12 mouse cellular contexts compared by ENCODE assay signal in the genomic region with DNA sequence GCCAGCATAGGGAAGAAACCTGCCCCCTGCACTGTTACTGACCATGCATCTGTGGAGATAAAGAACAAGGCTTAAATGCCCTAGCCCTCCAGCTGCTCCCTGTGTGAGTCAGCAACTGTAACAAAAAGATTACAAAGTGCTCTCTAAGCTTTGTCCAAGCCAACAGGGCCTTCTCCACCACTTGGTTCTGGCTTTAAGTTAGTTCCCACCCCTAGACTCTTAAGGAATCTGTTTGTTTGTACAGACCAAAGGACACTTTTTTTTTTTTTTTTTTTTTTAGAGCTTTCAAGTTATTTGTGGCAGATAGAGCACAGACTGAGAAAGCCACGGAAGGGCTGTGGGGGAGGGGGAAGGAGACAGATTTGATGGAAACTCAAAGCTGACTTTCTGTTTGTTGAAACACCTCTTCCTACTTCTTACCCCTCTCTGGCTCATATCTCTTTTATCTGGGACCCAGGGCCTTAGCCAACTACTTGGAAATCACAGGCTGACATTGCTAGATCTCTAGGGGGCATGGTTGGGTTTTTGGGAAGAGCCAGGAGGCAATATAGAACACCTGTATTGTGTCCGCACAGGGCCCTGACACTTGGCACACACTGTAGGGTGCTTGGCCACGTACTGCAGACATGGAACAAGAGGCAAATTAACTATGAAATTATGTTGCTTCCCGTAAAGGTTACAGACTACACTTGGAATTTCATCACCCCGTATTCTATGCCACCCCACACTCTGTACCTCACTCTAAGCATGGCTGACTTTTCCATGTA. TPM values are rescaled to one million over a fixed set of nuclear protein-coding genes. Genes with fewer than 3 reads are reported as not detected.
A peak's percentile ranks its signal among the peaks of the same experiment; 100 is the strongest.
DNase-seq lines count a peak whose midpoint lies in the region; ATAC-seq and TF ChIP-seq lines count a peak whose summit lies in the region.
"Had no signal": no experiment of that assay in that cellular context is flagged by ENCODE, and none has a peak within 500 bp of the region (broad histone marks: within the 10 kb centered on the region; RNA-seq: fewer than 3 reads in every experiment).

No protein-coding gene starts in this region.

- H3K36me3 ChIP-seq in heart, embryonic 13.5 days, result no peaks in the 10 kb centered on the region
- H3K36me3 ChIP-seq in lung, embryonic 15.5 days, result no peaks in the 10 kb centered on the region
- H3K36me3 ChIP-seq in myocyte (ENCODE audit: control insufficient read depth, insufficient read depth), result no peaks in the 10 kb centered on the region

- H3ac ChIP-seq in myocyte (ENCODE audit: control insufficient read depth, insufficient read length), result no peak overlapping the region

- H3K27me3 ChIP-seq in heart, embryonic 13.5 days (replicated peaks), result no peaks in the 10 kb centered on the region
- no peaks in the 10 kb centered on the region for H3K27me3 ChIP-seq in lung, embryonic 15.5 days
- H3K27me3 ChIP-seq in myocyte (ENCODE audit: control insufficient read depth, insufficient read depth, insufficient read length), result no peaks in the 10 kb centered on the region

- no peak overlapping the region for H3K4me2 ChIP-seq in heart, embryonic 13.5 days
- H3K4me2 ChIP-seq in lung, embryonic 15.5 days, result no peak overlapping the region
- peak overlapping the region; percentile 79 for H3K4me2 ChIP-seq in myocyte (ENCODE audit: low read depth)
- H3K4me2 ChIP-seq: liver, embryonic 11.5 days had no signal

- no peak overlapping the region for H3K4me3 ChIP-seq in heart, embryonic 13.5 days
- no peak overlapping the region for H3K4me3 ChIP-seq in lung, embryonic 15.5 days
- no peak overlapping the region for H3K4me3 ChIP-seq in myocyte

- WGBS in heart, embryonic 13.5 days, result 68% methylated on average over 5 of the region's 5 CpGs
- WGBS in lung, embryonic 15.5 days, result 46% methylated on average over 5 of the region's 5 CpGs

- H3K9ac ChIP-seq in heart, embryonic 13.5 days, result no peak overlapping the region
- no peak overlapping the region for H3K9ac ChIP-seq in lung, embryonic 15.5 days

- no peak for TF ChIP-seq POLR2A in myocyte (IDR thresholded peaks at IDR 0.05; ENCODE audit: insufficient read length, low read depth)

- H3K9me3 ChIP-seq in heart, embryonic 13.5 days, result no peaks in the 10 kb centered on the region
- no peaks in the 10 kb centered on the region for H3K9me3 ChIP-seq in lung, embryonic 15.5 days

- ATAC-seq in heart, embryonic 13.5 days (ENCODE audit: extremely low read depth, insufficient number of reproducible peaks, low FRiP score, low TSS enrichment), result no peak
- ATAC-seq in lung, embryonic 15.5 days (ENCODE audit: borderline replicate concordance, extremely low read depth, low FRiP score, low TSS enrichment), result peak; percentile 50
- ATAC-seq: CD4-positive, CD25-positive, alpha-beta regulatory T cell, adult 4 months had no signal

- peak overlapping the region; percentile 86 for H3K27ac ChIP-seq in heart, embryonic 13.5 days (replicated peaks)
- peak overlapping the region; percentile 93 for H3K27ac ChIP-seq in lung, embryonic 15.5 days

- DNase-seq in heart, adult 9 months (ENCODE audit: low spot score in 2 of 2), result no peak
- no peak for DNase-seq in lung, postnatal 25 days (ENCODE audit: low spot score)
- peak; percentile 25 for DNase-seq in ZHBTc4 (ENCODE audit: low read depth, low spot score)
- no peak for DNase-seq in T-cell, adult 2 months (ENCODE audit: low spot score)
- DNase-seq in thymus, postnatal 36 days, result no peak
- DNase-seq: right cerebral cortex, postnatal 25 days; thymus, postnatal 4 days had no signal

- no peaks in the 10 kb centered on the region for H3K79me2 ChIP-seq in myocyte (ENCODE audit: control insufficient read depth, insufficient read depth)

- peaks cover 42% of the 10 kb centered on the region for H3K4me1 ChIP-seq in heart, embryonic 13.5 days
- H3K4me1 ChIP-seq in lung, embryonic 15.5 days, result peaks cover 52% of the 10 kb centered on the region

TF ChIP-seq in myocyte, 11 proteins besides CTCF, POLR2A, EP300 and RAD21:
- TF ChIP-seq E2F4 (IDR thresholded peaks at IDR 0.05; ENCODE audit: insufficient read depth) (no peak), CEBPB (IDR thresholded peaks at IDR 0.05; ENCODE audit: insufficient read depth, poor library complexity, severe bottlenecking) (no peak), USF1 (IDR thresholded peaks at IDR 0.05; ENCODE audit: low read depth) (no peak), REST (IDR thresholded peaks at IDR 0.05; ENCODE audit: insufficient read depth, insufficient read length) (no peak), MAX (IDR thresholded peaks at IDR 0.05; ENCODE audit: low read depth) (no peak), SRF (IDR thresholded peaks at IDR 0.05; ENCODE audit: control insufficient read depth, insufficient read length, low read depth) (no peak), POLR2AphosphoS2 (IDR thresholded peaks at IDR 0.05; ENCODE audit: insufficient read length, low read depth) (no peak), MYOG (IDR thresholded peaks at IDR 0.05; ENCODE audit: control insufficient read depth in 1 of 3, insufficient read depth in 1 of 3, insufficient read length in 2 of 3, low read depth in 2 of 3) (peak in 2 of 3 experiments; percentile 58 to 60), MYOD1 (IDR thresholded peaks at IDR 0.05; ENCODE audit: control insufficient read depth in 1 of 3, insufficient read length in 2 of 3, low read depth in 2 of 3) (peak in 2 of 3 experiments; percentile 72 to 73), TCF12 (IDR thresholded peaks at IDR 0.05; ENCODE audit: insufficient read depth, poor library complexity, severe bottlenecking) (peak; percentile 31), TCF3 (IDR thresholded peaks at IDR 0.05; ENCODE audit: insufficient read length, low read depth) (no peak)

RNA-seq across cellular contexts. Expression of a gene that starts 44.9 kb away (rescaled TPM):
- not detected in 2 replicates for polyA plus RNA-seq in heart, embryonic 13.5 days (2015; fragmentation: Nextera tagmentation; extraction: Ambion mirVana)
- polyA plus RNA-seq in lung, embryonic 15.5 days (2015; fragmentation: Nextera tagmentation; extraction: Ambion mirVana), result 0.36 and 0.62 TPM in 2 replicates
- not detected for polyA plus RNA-seq in myocyte (2012; fragmentation: generic; extraction: Trizol)
- polyA plus RNA-seq: CD4-positive, CD25-positive, alpha-beta regulatory T cell, adult 4 months; liver, embryonic 11.5 days had no signal
